Mouse (Mus musculus) adrenal gland, postnatal 25 days (tissue): ENCODE data around the gene Fkbp1b. TPM values are rescaled to one million over a fixed set of nuclear protein-coding genes. Genes with fewer than 3 reads are reported as not detected.
"Not testable (repeated sequence)": the region's sequence is repeated elsewhere in the genome, so short reads cannot be mapped to it uniquely, and the experiment has no call there.

Source experiments
- DNase-seq: peaks from one replicate; pipeline ENCODE4 v3.0.0; 2021; ENCODE audit warnings: mixed read lengths
- long read RNA-seq: library from polyadenylated mRNA; stranded (forward); transcript quantifications from one replicate; pipeline ENCODE4 v2.0.0, GENCODE M21; 2021
- total RNA-seq: library from RNA; stranded (reverse); gene quantifications from 2 replicates; pipeline ENCODE4 v1.2.3, GENCODE M21; 2021

Fkbp1b gene
- 5.6 and 7.2 TPM in 2 replicates for total RNA-seq
- long read RNA-seq, partial matches to known transcripts: 0 of 7 reads
- long read RNA-seq, other reads (novel, unspliced or antisense): 4 of 7 reads

GRCm38 (mm10) chr12:4841392-4841887 is at the start of gene Fkbp1b:
Gene Fkbp1b (minus strand): TSS chr12:4841591.
- peak; percentile 52 for DNase-seq

- no peak for DNase-seq
These were observed 48.5 kb upstream of the Fkbp1b start for GRCm38 (mm10) chr12:4889891-4890290.

DNA sequence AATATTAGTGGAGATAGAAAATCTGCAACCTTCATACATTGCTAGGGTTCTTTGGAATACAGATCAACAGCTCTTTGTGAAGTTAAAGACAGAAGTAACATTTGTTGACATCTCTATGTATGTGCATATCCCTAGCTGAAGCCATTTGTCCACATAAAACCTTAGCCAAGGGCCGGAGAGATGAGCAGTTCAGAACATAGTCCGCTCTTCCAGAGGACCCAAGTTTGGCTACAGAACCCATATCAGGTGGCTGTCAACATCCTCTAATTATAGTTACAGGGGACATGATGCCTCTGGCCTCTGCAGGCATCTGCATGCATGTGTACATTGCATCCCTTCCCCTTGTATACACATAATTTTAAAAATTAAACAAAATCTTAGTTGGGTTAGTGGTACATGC is 47.9 kb upstream of the Fkbp1b start:
- no peak for DNase-seq

GRCm38 (mm10) chr12:4888739-4889138 is 47.3 kb upstream of the Fkbp1b start:
- no peak for DNase-seq

DNA sequence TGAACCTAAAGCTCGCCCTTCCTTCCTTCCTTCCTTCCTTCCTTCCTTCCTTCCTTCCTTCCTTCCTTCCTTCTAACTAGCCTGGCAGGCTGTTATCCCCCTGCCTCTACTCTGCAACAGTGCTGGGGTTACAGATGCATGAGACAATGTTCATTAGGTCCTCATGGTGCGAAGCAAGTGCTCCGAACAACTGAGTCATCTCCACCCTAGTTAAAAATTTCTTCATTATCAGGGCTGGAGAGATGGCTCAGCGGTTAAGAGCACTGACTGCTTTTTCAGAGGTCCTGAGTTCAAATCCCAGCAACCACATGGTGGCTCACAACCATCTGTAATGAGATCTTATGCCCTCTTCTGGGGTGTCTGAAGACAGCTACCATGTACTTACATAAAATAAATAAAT is 45.2 kb upstream of the Fkbp1b start:
- not testable (repeated sequence) for DNase-seq

- DNase-seq: no peak
These were observed 43.7 kb upstream of the Fkbp1b start for GRCm38 (mm10) chr12:4885062-4885461.

DNA sequence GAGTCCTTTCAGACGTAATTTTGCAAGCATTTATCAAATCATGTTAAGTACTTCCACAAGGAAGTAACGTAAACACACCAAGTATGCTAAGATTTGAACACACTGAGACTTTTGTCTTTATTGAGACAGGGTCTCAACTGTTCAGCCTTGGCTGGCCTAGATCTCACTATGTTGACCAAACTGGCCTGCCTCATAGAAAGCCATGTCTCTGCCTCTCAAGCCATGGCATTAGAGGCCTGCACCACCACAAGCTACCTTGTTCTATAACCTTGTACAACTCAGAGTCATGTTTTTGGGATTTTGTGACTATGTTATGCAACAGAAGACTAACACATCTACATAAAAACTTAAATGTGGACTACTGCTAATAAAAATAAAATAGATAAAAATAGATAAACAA is 40.7 kb upstream of the Fkbp1b start:
- no peak for DNase-seq

- no peak for DNase-seq
These were observed 37.7 kb upstream of the Fkbp1b start for GRCm38 (mm10) chr12:4879048-4879447.

- no peak for DNase-seq
These were observed 36.9 kb upstream of the Fkbp1b start for GRCm38 (mm10) chr12:4878296-4878783.

GRCm38 (mm10) chr12:4875623-4876022 is 34.2 kb upstream of the Fkbp1b start:
- no peak for DNase-seq

- peak; percentile 80 for DNase-seq
These were observed 33.0 kb upstream of the Fkbp1b start, which contains the start of gene Mfsd2b for GRCm38 (mm10) chr12:4874161-4874927. Gene Mfsd2b (minus strand): TSS chr12:4874359.

DNA sequence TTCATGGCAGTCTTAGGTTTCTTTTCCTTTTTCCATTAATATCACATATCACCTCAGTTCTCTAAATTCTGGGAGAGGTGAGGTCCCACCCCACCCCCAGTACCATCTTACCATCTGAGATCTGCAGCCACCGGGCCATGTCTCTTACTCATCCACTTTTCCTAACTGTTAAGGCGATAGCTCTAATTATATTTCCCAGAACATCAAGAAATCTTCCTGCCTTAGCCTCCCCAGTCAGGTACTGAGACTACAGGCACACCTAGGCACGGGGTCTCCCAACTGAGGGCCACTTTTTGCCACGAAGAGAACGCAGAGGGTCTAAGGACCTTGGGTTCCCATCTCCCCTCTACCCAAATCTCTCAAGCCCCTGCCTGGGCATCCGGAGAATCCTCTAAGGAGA is 32.1 kb upstream of the Fkbp1b start:
- no peak for DNase-seq

- DNase-seq: no peak
These were observed 31.6 kb upstream of the Fkbp1b start for GRCm38 (mm10) chr12:4872983-4873477.

DNA sequence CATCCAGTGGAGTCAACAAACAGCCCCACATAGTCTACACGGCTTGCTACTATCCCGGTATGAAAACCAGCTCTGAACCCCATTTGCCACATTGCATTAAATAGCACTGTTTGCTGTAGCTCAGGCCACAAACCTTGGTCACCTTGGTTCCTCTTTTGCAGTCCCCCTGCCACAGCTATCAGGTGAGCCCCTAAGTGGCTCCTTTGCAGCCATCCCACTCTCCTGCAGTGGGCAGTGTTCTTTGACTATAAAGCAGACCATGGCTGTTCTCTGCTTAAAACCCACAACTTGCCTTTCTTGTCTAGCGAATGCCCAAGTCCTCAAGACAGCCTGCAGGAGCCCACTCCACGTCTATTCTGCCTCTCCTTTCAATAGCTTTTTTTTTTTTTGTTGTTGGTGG is 30.9 kb upstream of the Fkbp1b start:
- no peak for DNase-seq

GRCm38 (mm10) chr12:4871260-4871659 is 29.9 kb upstream of the Fkbp1b start:
- no peak for DNase-seq

- no peak for DNase-seq
These were observed 27.5 kb upstream of the Fkbp1b start for GRCm38 (mm10) chr12:4868924-4869323.

- DNase-seq: no peak
These were observed 22.9 kb upstream of the Fkbp1b start for GRCm38 (mm10) chr12:4864338-4864690.

DNA sequence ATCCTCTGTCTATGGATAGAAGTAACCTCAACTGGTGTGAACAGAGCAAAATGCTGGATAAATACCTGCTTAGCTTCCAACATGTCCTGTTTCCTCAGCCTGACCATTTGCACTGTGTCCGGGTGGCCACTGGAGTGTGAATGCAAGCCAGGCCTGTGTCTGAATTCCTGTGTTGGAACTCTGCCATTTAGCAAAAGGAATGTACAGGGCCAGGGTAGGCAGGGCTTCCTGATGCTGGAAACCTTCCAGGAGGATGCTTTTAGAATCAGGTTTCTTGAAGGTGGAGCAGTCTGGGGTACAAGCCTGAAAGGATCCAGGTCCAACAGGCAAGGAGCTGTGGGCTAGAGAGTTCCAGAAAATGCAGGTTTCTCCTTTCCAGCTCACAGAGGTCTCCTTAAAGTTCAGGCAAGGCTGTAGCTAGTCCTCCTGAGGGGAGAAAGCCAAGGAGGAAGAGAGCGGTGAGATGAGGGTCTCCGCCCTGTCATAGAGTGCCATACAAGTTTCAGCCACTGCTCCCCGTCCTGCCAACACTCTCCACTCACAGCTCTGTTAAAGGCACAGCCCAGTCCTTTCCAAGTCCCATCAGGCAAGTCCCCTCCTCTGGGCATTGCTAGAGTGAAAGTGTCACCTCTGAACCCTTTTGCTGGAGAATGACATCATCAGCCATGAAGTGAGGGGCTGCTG is 22.4 kb upstream of the Fkbp1b start:
- DNase-seq: no peak

DNA sequence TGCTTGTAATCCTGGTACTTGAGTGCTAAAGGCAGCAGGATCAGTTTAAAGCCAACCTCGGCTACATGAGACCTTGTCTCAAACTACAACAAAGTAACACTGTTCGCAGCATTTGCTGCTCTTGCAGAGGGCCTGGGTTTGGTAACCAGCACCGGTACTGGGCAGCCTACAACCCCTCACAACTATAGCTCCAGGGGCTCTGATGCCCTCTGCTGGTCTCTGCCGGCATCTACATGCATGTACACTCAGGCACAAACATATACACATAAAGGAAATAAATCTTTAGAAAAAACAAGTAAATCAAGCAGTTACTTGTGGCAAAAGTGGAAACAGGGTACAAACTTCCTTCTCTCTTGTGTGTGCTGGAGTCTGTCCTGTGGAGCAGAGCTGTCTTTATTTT is 21.3 kb upstream of the Fkbp1b start:
- DNase-seq: no peak

DNA sequence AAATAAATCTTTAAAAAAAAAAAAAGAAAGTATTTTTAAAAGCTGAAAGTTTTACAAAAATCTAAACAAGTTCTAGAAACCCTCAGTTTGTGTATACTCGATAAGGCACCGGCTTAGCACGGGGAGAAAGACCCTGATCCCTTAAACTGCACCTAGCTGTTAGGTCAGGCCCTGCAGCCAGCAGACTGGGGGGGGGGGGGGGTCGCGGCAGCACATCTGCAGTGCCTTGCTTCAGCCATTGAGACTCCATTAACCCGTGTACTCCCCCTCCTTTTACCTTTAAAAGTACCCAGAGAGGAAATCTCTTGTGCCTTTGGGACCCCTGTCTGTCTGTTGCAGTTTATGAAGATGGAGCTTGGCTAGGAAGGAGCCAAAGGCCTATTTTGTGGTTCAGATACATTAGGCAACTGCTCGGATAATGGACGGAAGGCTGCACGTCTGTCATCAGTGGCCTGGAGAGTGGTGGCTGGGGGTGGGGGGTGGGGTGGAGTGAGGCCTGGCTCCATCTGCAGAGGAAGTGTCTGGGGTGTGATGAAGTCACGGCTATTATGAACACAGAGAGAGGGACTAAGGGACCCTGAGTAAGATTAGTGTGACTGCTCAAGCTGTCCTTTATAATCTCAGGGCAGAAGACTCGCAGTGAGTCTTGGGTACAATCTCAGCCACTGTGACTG is 18.0 kb upstream of the Fkbp1b start:
- DNase-seq: no peak

DNA sequence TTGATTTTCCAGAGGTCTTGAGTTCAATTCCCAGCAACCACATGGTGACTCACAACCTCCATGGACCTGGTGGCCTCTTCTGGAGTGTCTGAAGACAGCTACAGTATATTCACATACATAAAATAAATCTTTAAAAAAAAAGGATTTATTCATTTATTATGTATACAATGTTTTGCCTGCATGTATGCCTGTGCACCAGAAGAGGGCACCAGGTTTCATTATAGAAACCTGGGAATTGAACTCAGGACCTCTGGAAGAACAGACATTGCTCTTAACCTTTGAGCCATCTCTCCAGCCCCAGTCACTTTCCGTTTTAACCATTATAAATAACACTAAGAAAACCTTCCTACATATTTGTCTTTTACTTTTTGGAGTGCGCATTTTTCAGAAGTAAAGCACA is 15.4 kb upstream of the Fkbp1b start:
- no peak for DNase-seq

DNA sequence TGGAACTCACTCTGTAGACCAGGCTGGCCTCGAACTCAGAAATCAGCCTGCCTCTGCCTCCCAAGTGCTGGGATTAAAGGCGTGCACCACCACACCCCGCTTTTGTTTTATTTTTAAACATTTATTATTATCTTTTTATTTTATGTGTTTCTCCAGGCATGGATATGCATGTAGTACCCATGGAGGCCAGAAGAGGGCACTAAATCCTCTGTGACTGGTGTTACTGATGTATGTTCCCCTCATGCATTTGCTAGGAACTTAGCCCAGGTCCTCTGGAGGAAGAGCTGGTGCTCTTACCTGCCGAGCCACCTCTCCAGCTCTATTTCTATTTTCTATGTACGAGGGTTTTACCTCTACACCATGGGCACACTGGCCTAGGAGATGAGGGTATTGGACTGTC is 14.8 kb upstream of the Fkbp1b start:
- DNase-seq: no peak

GRCm38 (mm10) chr12:4843741-4844140 is 2.4 kb upstream of the Fkbp1b start:
- DNase-seq: peak; percentile 27
